Mouse (Mus musculus) embryonic facial prominence, embryonic 10.5 days (tissue): ENCODE results near the gene Cyp2d26. TPM values are rescaled to one million over a fixed set of nuclear protein-coding genes. Genes with fewer than 3 reads are reported as not detected.

Experiments
- DNase-seq: peaks from one replicate; pipeline ENCODE4 v3.0.0-alpha.2; 2017; ENCODE audit warnings: low spot score
- H3K27ac ChIP-seq: fragments of 300-500 bp; sonication (generic); replicated peaks from 2 replicates; pipeline ENCODE4 v1.5.1; 2016; ENCODE audit warnings: mild to moderate bottlenecking
- H3K27me3 ChIP-seq: fragments of 300-500 bp; sonication (generic); replicated peaks from 2 replicates; pipeline ENCODE4 v1.6.1; 2016; ENCODE audit warnings: low read depth, mild to moderate bottlenecking; ENCODE audit not compliant: poor library complexity, severe bottlenecking
- H3K36me3 ChIP-seq: fragments of 300-500 bp; sonication (generic); replicated peaks from 2 replicates; pipeline ENCODE4 v1.6.1; 2016; ENCODE audit warnings: mild to moderate bottlenecking, moderate library complexity
- H3K4me1 ChIP-seq: fragments of 300-500 bp; sonication (generic); 2 replicates; pipeline ENCODE4 v1.6.1; 2016
- H3K4me3 ChIP-seq: fragments of 300-500 bp; sonication (generic); 2 replicates; pipeline ENCODE4 v1.5.1; 2016; ENCODE audit warnings: mild to moderate bottlenecking, moderate library complexity
- H3K9me3 ChIP-seq: fragments of 300-500 bp; sonication (generic); 2 replicates; pipeline ENCODE4 v1.6.1; 2016; ENCODE audit warnings: mild to moderate bottlenecking
- WGBS: fragments of 180-500 bp; shearing (Covaris S2); methylation state at CpG from one replicate; pipeline ENCODE4 v1.1.7; 2016; 5-methylcytosine and 5-hydroxymethylcytosine counted together
- microRNA-seq: library from miRNA; unstranded; fragments of <30 nt; microRNA quantifications from one replicate; pipeline ENCODE4, GENCODE M21; 2017
- polyA plus RNA-seq: library from polyadenylated mRNA; unstranded; fragments of >200 nt; fragmentation: Nextera tagmentation; extraction: Ambion mirVana; gene quantifications from 2 replicates; pipeline ENCODE4 v1.2.1, GENCODE M21; 2016

Gene Cyp2d26
- polyA plus RNA-seq, 1 experiment from 2014 or later, result not detected

DNA sequence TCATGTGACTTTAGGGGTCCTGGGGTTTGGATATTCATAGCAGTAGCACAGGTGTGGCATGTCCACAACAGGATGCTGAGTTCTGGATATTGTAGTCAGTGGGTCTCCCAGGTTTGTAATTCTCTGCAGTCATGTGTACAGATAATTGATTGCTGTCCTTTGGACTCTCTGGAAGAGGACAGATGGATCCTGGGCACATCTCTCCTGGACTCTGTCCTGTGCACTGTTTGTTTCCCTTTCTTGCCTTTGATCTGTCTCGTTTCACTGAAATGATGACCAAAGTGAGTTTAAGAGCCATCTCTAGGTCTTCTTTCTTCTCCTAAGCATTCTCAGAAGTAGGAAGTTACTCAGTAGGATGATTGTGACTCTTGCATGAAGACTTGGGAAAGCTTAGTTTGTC is 46.6 kb downstream of the Cyp2d26 start:
- no peak for DNase-seq
- 75% methylated on average over 1 of the region's 1 CpGs for WGBS
- Histone ChIP-seq H3K27ac (no peak overlapping the region), H3K4me1 (no peaks in the 10 kb centered on the region), H3K36me3 (no peaks in the 10 kb centered on the region), H3K9me3 (no peaks in the 10 kb centered on the region), H3K27me3 (no peaks in the 10 kb centered on the region), H3K4me3 (no peak overlapping the region)

Small RNAs within 50 kb of the gene (microRNA-seq; reads per million reads assigned to microRNA genes)
- not detected for gene Gm27618

Other genes starting within 250 kb of the Cyp2d26 start
- gene Cyp2d12, start 239.2 kb downstream of the Cyp2d26 start, polyA plus RNA-seq, result not detected in 2 replicates
- not detected in 2 replicates for gene Cyp2d34, start 173.3 kb downstream of the Cyp2d26 start, polyA plus RNA-seq
- not detected in 2 replicates for gene Cyp2d40, start 30.1 kb downstream of the Cyp2d26 start, polyA plus RNA-seq
- 8.4 and 8.5 TPM in 2 replicates for gene Tcf20, start 193.6 kb upstream of the Cyp2d26 start, polyA plus RNA-seq
- gene Nfam1, start 239.0 kb upstream of the Cyp2d26 start, polyA plus RNA-seq, result 2.4 and 2.6 TPM in 2 replicates